Mouse (Mus musculus) limb, embryonic 11.5 days (tissue): Measurements from ENCODE around the gene Gm12184. TPM values are rescaled to one million over a fixed set of nuclear protein-coding genes. Genes with fewer than 3 reads are reported as not detected.

Experiments used
- ATAC-seq: fragments of 200-750 bp; cut with Nextera tagmentation; 2 replicates; pipeline ENCODE4 v1.8.0; 2017; ENCODE audit warnings: low read depth; ENCODE audit not compliant: insufficient number of reproducible peaks, low FRiP score, low TSS enrichment
- DNase-seq: peaks from one replicate; pipeline ENCODE4 v3.0.0-alpha.2; 2015; ENCODE audit warnings: low spot score
- H3K27ac ChIP-seq: fragments of 300-500 bp; sonication (generic); replicated peaks from 2 replicates; pipeline ENCODE4 v1.5.1; 2014; ENCODE audit warnings: low read depth, mild to moderate bottlenecking, low read length
- H3K27me3 ChIP-seq: fragments of 300-500 bp; sonication (generic); 2 replicates; pipeline ENCODE4 v1.6.1; 2014; ENCODE audit warnings: mild to moderate bottlenecking, low read length, mixed read lengths; ENCODE audit not compliant: control insufficient read depth, insufficient read depth
- H3K36me3 ChIP-seq: fragments of 300-500 bp; sonication (generic); 2 replicates; pipeline ENCODE4 v1.6.1; 2014; ENCODE audit warnings: mild to moderate bottlenecking, low read length, moderate library complexity, mixed read lengths; ENCODE audit not compliant: control insufficient read depth, insufficient read depth
- H3K4me1 ChIP-seq: fragments of 300-500 bp; sonication (generic); 2 replicates; pipeline ENCODE4 v1.6.1; 2014; ENCODE audit warnings: low read length, mixed read lengths; ENCODE audit not compliant: control insufficient read depth, insufficient read depth
- H3K4me2 ChIP-seq: fragments of 300-500 bp; sonication (generic); 2 replicates; pipeline ENCODE4 v1.6.1; 2014; ENCODE audit warnings: low read depth, mild to moderate bottlenecking, moderate library complexity; ENCODE audit not compliant: severe bottlenecking
- H3K4me3 ChIP-seq: fragments of 300-500 bp; sonication (generic); 2 replicates; pipeline ENCODE4 v1.5.1; 2014; ENCODE audit warnings: low read depth, low read length
- H3K9ac ChIP-seq: fragments of 300-500 bp; sonication (generic); 2 replicates; pipeline ENCODE4 v1.6.1; 2014; ENCODE audit warnings: mild to moderate bottlenecking, low read length
- H3K9me3 ChIP-seq: fragments of 300-500 bp; sonication (generic); 2 replicates; pipeline ENCODE4 v1.6.1; 2016; ENCODE audit warnings: low read length; ENCODE audit not compliant: control insufficient read depth
- WGBS: fragments of 180-500 bp; shearing (Covaris S2); extraction: QIAGEN DNeasy Blood & Tissue Kit; methylation state at CpG from one replicate; pipeline ENCODE4 v1.1.7; 2014; 5-methylcytosine and 5-hydroxymethylcytosine counted together
- polyA plus RNA-seq: library from polyadenylated mRNA; unstranded; fragments of >200 nt; fragmentation: Nextera tagmentation; extraction: Ambion mirVana; gene quantifications from 2 replicates; pipeline ENCODE4 v1.2.1, GENCODE M21; 2014

The Gm12184 gene
- polyA plus RNA-seq, 1 experiment from 2014 or later = 9.4 TPM

DNA sequence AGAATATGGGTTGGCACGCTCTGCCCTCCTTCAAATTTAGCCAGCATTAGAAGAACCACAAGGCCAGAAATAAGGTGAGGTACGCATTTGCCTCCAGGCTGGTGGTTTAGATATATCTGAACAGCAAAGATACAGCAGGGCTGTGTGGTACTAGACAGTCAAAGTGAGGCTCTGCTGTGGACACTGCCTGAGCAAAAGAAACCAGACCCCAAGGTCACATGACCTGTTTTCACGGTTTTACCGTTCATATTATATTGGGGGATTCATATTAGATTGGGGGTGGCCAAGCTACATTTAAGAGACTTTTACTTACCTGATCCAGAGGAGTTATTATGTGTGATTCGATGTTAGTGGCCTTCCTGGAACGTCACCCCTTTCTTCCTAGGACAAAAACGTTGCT lies 44.3 kb upstream of the Gm12184 start:
- peak overlapping the region; percentile 28 for H3K9ac ChIP-seq
- peak overlapping the region; percentile 17 for H3K4me3 ChIP-seq
- H3K4me2 ChIP-seq = peak overlapping the region; percentile 61
- H3K4me1 ChIP-seq = peaks cover 4% of the 10 kb centered on the region; the same call in 1 of the 2 replicates
- no peak overlapping the region for H3K27ac ChIP-seq
- no peaks in the 10 kb centered on the region for H3K36me3 ChIP-seq
- no peaks in the 10 kb centered on the region for H3K27me3 ChIP-seq
- no peaks in the 10 kb centered on the region for H3K9me3 ChIP-seq
- WGBS = 39% methylated on average over 7 of the region's 7 CpGs
- ATAC-seq (no peak), DNase-seq (no peak)

DNA sequence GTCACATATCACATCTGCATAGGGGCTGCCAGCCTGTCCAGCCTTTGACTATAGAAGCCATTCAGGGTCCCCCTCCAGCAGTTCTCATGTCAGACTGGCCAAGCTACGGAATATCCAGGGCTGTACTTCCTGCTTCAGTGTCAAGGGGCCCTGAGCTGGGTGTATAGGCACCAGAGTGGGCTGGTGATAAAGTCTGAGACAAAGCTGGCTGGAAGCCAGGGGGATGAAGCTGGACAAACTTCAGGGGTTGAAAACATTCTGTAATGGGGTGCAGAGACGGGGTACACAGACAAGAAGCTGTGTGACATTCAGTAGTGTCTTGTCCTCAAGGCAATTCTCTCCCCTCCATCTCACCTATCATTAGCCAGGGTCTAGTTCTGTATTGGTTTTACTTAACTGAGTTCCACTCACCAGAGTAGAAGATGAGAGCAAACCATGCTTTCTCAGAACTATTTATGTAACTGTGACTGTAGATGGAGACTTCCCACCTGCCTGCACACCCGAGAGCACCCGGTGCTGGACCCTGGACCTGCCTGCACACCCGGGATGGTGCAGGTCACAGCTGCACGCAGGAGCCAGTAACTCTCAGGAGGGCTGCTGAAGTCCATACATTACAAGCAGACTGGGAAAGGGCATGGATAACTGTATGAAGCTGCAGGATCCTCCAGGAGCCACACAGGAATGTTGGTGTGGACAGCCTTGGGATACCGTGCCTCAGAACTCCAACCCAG lies 43.1 kb upstream of the Gm12184 start:
- ATAC-seq (no peak), DNase-seq (no peak)
- no peaks in the 10 kb centered on the region for H3K9me3 ChIP-seq
- no peak overlapping the region for H3K4me2 ChIP-seq
- WGBS = 79% methylated on average over 7 of the region's 7 CpGs
- H3K27ac ChIP-seq = no peak overlapping the region
- H3K4me1 ChIP-seq = peaks cover 4% of the 10 kb centered on the region; the same call in 1 of the 2 replicates
- no peaks in the 10 kb centered on the region for H3K36me3 ChIP-seq
- H3K9ac ChIP-seq = no peak overlapping the region
- no peaks in the 10 kb centered on the region for H3K27me3 ChIP-seq
- no peak overlapping the region for H3K4me3 ChIP-seq

DNA sequence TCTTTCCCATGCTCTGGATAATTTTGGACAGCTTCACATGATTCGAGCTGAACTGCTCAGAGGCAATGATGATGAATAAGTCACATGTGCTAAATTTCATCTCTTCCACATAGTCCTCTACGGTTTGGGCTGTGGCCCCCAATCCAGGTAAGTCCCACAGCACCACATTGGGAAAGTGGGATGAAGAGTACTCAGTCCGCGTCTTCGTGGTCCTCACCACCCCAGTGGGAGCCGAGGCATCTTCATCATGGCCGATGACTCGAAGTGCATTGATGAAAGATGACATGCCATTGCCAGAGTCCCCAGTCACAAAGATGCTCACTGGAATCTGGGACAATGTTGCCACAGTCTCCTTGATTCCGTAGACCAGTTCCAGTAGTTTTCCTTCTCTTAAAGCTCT lies 40.0 kb upstream of the Gm12184 start:
- Histone ChIP-seq H3K27ac (no peak overlapping the region), H3K36me3 (no peaks in the 10 kb centered on the region), H3K4me3 (no peak overlapping the region), H3K27me3 (no peaks in the 10 kb centered on the region), H3K4me2 (no peak overlapping the region), H3K9me3 (no peaks in the 10 kb centered on the region), H3K9ac (no peak overlapping the region), H3K4me1 (no peaks in the 10 kb centered on the region)
- ATAC-seq (no peak), DNase-seq (no peak)
- WGBS = 92% methylated on average over 9 of the region's 9 CpGs

DNA sequence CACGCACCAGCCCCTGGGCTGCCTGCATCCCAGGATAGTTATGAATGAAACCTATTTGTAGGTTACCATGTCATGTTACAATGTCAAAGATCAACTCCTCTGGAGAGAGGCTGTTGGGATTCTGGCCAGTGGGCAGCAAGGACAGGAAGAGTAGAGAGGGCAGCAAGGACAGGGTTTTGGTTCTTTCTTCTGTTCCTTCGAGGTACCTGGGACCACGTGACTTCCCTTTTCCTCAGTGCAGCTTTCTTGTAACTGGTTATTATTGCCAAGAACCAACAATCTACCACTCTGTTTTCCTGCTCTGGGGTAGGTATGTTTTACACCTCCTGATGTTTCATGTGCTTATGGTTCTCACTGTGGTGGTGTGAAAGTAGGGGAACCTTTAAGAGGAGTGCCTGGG lies 37.4 kb upstream of the Gm12184 start:
- Histone ChIP-seq H3K9me3 (no peaks in the 10 kb centered on the region), H3K4me3 (no peak overlapping the region), H3K4me2 (no peak overlapping the region), H3K9ac (no peak overlapping the region), H3K4me1 (no peaks in the 10 kb centered on the region), H3K27me3 (0 out of 2 replicates have a peak, but pooled peaks cover 2% of the 10 kb centered on the region), H3K27ac (no peak overlapping the region), H3K36me3 (no peaks in the 10 kb centered on the region)
- no peak for ATAC-seq
- no peak for DNase-seq
- WGBS = 85% methylated on average over 3 of the region's 3 CpGs

DNA sequence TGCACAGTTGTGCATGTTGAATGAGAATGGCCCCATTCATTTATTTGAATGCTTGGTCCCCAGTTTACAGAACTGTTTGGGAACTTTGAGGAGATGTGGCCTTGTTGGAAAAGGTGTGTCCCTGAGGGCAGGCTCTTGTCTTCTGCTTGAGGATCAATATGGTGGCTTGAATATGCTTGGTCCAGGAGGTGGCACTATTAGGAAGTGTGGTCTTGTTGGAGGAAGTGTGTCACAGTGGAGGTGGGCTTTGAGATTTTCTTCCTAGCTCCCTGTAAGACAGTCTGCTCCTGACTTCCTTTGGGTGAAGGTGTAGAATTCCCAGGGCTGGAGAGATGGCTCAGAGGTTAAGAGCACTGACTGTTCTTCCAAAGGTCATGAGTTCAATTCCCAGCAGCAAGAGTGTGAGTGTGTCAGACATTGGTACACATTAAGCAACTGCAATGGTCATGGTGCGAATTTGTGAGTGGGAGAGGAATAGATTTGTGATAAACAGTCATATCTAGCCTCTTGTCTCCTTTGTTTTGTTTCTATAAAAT lies 36.4 kb upstream of the Gm12184 start:
- Histone ChIP-seq H3K9ac (no peak overlapping the region), H3K27ac (no peak overlapping the region), H3K4me2 (no peak overlapping the region), H3K36me3 (no peaks in the 10 kb centered on the region), H3K4me3 (no peak overlapping the region), H3K27me3 (0 out of 2 replicates have a peak, but pooled peaks cover 6% of the 10 kb centered on the region), H3K9me3 (no peaks in the 10 kb centered on the region), H3K4me1 (0 out of 2 replicates have a peak, but pooled peaks cover 3% of the 10 kb centered on the region)
- 87% methylated on average over 1 of the region's 1 CpGs for WGBS
- ATAC-seq (no peak), DNase-seq (no peak)

DNA sequence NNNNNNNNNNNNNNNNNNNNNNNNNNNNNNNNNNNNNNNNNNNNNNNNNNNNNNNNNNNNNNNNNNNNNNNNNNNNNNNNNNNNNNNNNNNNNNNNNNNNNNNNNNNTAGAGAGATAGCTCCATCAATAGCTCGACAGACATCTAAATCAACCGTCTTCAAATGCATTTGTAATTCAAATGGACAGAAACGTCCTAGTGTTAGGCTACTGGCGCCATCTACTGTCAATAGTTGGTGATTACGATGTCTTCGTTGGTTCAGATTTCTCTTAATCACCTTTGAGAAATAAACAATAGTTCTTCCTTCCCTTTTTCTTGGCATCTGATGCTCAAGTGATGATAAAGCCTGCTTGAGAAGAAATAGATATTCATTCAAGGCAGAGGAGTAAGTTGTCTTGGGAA lies 32.6 kb upstream of the Gm12184 start:
- Histone ChIP-seq H3K27ac (no peak overlapping the region), H3K4me2 (no peak overlapping the region), H3K9ac (no peak overlapping the region), H3K4me3 (no peak overlapping the region), H3K9me3 (no peaks in the 10 kb centered on the region), H3K4me1 (0 out of 2 replicates have a peak, but pooled peaks cover 3% of the 10 kb centered on the region), H3K27me3 (0 out of 2 replicates have a peak, but pooled peaks cover 6% of the 10 kb centered on the region), H3K36me3 (no peaks in the 10 kb centered on the region)
- WGBS = 1% methylated on average over 6 of the region's 6 CpGs
- peak; percentile 65 for DNase-seq
- no peak for ATAC-seq

DNA sequence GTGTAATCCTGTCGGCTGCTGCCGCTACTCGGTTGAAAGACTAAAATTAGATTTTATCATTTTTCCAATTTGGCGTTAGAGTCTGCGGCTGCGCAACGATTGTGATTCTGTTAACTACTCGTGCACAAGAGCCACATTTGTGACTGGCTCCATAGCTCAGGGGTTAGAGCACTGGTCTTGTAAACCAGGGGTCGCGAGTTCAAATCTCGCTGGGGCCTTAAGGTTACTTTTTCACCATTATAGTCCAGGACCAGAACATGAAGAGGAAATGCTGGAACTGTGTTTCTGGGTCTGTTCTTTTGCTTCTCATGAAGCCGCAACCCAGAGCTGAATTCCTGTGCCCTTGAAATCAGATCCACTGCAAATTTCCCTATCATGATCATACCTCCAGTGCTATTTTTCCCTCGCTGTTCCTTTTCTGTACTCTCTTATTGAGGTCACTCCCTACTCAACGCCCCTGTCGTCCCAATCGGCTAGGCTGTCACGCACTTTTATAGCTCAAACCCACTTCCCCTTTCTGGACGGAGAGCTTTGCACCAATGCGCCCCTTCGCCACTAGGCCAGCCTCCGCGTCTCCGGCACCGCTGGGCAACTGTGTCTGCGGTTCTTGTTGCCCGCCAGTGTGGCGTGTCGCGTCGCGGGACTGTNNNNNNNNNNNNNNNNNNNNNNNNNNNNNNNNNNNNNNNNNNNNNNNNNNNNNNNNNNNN lies 27.2 kb upstream of the Gm12184 start:
- Histone ChIP-seq H3K27me3 (0 out of 2 replicates have a peak, but pooled peaks cover 4% of the 10 kb centered on the region), H3K4me3 (peak overlapping the region; percentile 56), H3K36me3 (no peaks in the 10 kb centered on the region), H3K9me3 (no peaks in the 10 kb centered on the region), H3K4me1 (0 out of 2 replicates have a peak, but pooled peaks cover 7% of the 10 kb centered on the region), H3K27ac (no peak overlapping the region), H3K9ac (0 out of 2 replicates have a peak overlapping the region, but pooled peaks have one; percentile 28), H3K4me2 (peak overlapping the region; percentile 92)
- ATAC-seq (peak; percentile 76; the same call in 1 of the 2 replicates), DNase-seq (peak; percentile 91)
- WGBS = under 1% methylated on average over 31 of the region's 31 CpGs

DNA sequence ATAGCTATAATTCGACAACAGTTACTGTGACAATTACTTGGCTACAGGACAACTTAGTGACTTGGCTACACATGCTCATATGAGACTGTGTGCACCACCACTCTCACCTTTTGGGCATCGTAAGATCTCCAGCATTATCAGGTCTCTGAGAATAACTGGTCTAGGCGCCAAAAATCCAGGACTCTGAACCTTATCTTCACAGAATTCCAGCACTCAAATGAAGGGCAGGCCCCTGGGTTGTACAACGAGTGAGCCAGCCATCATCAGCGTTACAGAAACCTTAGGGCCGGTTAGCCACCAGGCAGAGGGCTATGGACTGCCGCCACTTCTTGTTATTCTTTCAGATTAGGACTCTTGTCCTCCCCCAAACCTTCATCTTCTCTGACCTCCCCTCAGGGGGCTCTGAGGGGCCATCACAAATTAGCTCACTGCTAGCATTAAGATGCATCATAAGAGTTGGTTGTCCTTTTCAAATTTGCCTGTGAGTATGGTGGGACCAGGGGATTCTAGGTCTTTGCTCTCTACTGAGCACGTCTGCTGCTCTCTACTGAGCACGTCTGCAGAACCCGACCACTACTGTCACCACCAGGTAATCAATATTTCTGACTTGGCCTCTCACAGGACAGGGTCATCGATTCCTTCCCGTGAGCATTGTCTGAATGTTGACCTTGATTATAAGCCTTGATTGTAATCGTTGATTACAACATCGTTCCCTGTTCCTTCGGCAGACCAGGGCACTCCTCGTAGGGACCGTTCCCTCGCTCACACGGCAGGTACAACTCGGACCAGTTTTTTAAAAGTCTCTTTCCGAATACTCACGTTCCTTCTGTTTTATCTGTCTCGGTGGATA lies 26.4 kb upstream of the Gm12184 start:
- WGBS = 8% methylated on average over 23 of the region's 23 CpGs
- DNase-seq = no peak
- Histone ChIP-seq H3K4me3 (peak overlapping the region; percentile 56), H3K27me3 (no peaks in the 10 kb centered on the region), H3K4me1 (0 out of 2 replicates have a peak, but pooled peaks cover 4% of the 10 kb centered on the region), H3K36me3 (no peaks in the 10 kb centered on the region), H3K9ac (peak overlapping the region; percentile 43), H3K27ac (no peak overlapping the region), H3K9me3 (no peaks in the 10 kb centered on the region), H3K4me2 (peak overlapping the region; percentile 92)
- ATAC-seq = no peak
